Mouse (Mus musculus): Measurements from ENCODE around the gene Ehbp1.

Ehbp1 gene

GRCm38 (mm10) chr11:22001321-22002061, 340.6 kb downstream of the Ehbp1 start:
- DNase-seq (ENCODE audit: low read depth, low spot score) = peak; percentile 82

GRCm38 (mm10) chr11:22000316-22001076, 341.6 kb downstream of the Ehbp1 start:
- no peak for DNase-seq (ENCODE audit: low read depth, low spot score)

- no peak for DNase-seq (ENCODE audit: low read depth, low spot score)
Measured at GRCm38 (mm10) chr11:21999396-22000315, 342.4 kb downstream of the Ehbp1 start.

- no peak for DNase-seq (ENCODE audit: low read depth, low spot score)
Measured at GRCm38 (mm10) chr11:21998141-21999047, 343.7 kb downstream of the Ehbp1 start.

- DNase-seq (ENCODE audit: low read depth, low spot score) = no peak
Measured at GRCm38 (mm10) chr11:21997561-21998140, 344.4 kb downstream of the Ehbp1 start.

- no peak for DNase-seq (ENCODE audit: low read depth, low spot score)
Measured at GRCm38 (mm10) chr11:21996661-21997560, 345.2 kb downstream of the Ehbp1 start.

- DNase-seq (ENCODE audit: low read depth, low spot score) = no peak
Measured at GRCm38 (mm10) chr11:21996325-21996647, 345.8 kb downstream of the Ehbp1 start.

GRCm38 (mm10) chr11:21995534-21996324, 346.4 kb downstream of the Ehbp1 start:
- DNase-seq (ENCODE audit: low read depth, low spot score) = no peak

GRCm38 (mm10) chr11:21994377-21995370, 347.4 kb downstream of the Ehbp1 start:
- DNase-seq (ENCODE audit: low read depth, low spot score) = no peak

- DNase-seq (ENCODE audit: low read depth, low spot score) = no peak
Measured at GRCm38 (mm10) chr11:21993597-21994376, 348.3 kb downstream of the Ehbp1 start.

GRCm38 (mm10) chr11:21992761-21993596, 349.1 kb downstream of the Ehbp1 start:
- no peak for DNase-seq (ENCODE audit: low read depth, low spot score)

GRCm38 (mm10) chr11:21988398-21988946, 353.6 kb downstream of the Ehbp1 start:
- no peak for DNase-seq (ENCODE audit: low read depth, low spot score)

GRCm38 (mm10) chr11:21985118-21985517, 357.0 kb downstream of the Ehbp1 start:
- no peak for DNase-seq (ENCODE audit: low read depth, low spot score)

GRCm38 (mm10) chr11:21974005-21974531, 368.0 kb downstream of the Ehbp1 start:
- DNase-seq (ENCODE audit: low read depth, low spot score) = peak; percentile 50

- peak; percentile 70 for DNase-seq (ENCODE audit: low read depth, low spot score)
Measured at GRCm38 (mm10) chr11:21973597-21973996, 368.5 kb downstream of the Ehbp1 start.

Measured in 3T3-L1 (cell line).